Mouse (Mus musculus) olfactory bulb, adult 2 months (tissue): Measurements from ENCODE around the gene Idnk. TPM values are rescaled to one million over a fixed set of nuclear protein-coding genes. Genes with fewer than 3 reads are reported as not detected.

Source experiments
- H3K27ac ChIP-seq: fragments of 200-500 bp; 2 replicates; pipeline ENCODE4 v1.5.1; 2012; ENCODE audit warnings: low read depth, low read length; ENCODE audit not compliant: insufficient read depth
- H3K4me1 ChIP-seq: fragments of 200-500 bp; 2 replicates; pipeline ENCODE4 v1.6.1; 2012; ENCODE audit warnings: low read length; ENCODE audit not compliant: control insufficient read depth, insufficient read depth
- H3K4me3 ChIP-seq: fragments of 200-500 bp; 2 replicates; pipeline ENCODE4 v1.5.1; 2012; ENCODE audit warnings: mild to moderate bottlenecking, low read depth, low read length, moderate library complexity; ENCODE audit not compliant: insufficient read depth
- CTCF ChIP-seq: fragments of 200-500 bp; IDR thresholded peaks from 2 replicates; pipeline ENCODE4 v1.5.1; 2012; ENCODE audit warnings: low read depth, mild to moderate bottlenecking, low read length, moderate library complexity; ENCODE audit not compliant: insufficient read depth
- POLR2A ChIP-seq: fragments of 200-500 bp; IDR thresholded peaks from 2 replicates; pipeline ENCODE4 v1.6.1; 2012; ENCODE audit warnings: mild to moderate bottlenecking, low read depth, low read length, moderate library complexity; ENCODE audit not compliant: insufficient read depth
- WGBS: fragments of 180-500 bp; shearing (Covaris S2); methylation state at CpG from one replicate; pipeline ENCODE4 v1.1.7; 2018; 5-methylcytosine and 5-hydroxymethylcytosine counted together
- polyA plus RNA-seq: library from polyadenylated mRNA; stranded (reverse); fragments of >200 nt; gene quantifications from 2 replicates; pipeline ENCODE4 v1.2.4, GENCODE M21; 2012; ENCODE audit warnings: low replicate concordance; ENCODE audit not compliant: missing spikeins, insufficient read depth, insufficient read length

Idnk gene
- polyA plus RNA-seq, 1 experiment = not detected

DNA sequence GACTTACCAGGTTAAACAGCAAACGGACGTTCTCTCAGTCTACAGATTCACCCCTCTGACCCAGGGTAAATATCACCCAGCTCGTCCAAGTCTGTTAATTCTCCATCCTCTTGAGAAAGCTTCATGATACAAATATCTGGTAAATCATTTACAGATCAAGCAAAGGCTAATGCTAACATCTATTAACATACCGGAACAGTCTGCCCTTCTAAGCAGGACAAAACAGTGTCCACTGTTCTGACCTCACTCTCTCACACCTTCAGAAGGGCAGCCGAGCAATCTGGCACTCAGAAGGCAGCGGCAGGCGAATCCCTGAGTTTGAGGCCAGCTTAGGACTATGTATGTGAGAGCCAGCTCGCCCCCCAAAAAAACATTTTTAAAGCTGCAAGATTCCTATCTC, 34.1 kb upstream of the Idnk start:
- TF ChIP-seq POLR2A (no peak), CTCF (no peak)
- 86% methylated on average over 8 of the region's 8 CpGs for WGBS
- Histone ChIP-seq H3K27ac (no peak overlapping the region), H3K4me3 (no peak overlapping the region), H3K4me1 (peaks cover 2% of the 10 kb centered on the region)

- peaks cover 2% of the 10 kb centered on the region; the same call in 1 of the 2 replicates for H3K4me1 ChIP-seq
- 89% methylated on average over 3 of the region's 3 CpGs for WGBS
- no peak for TF ChIP-seq POLR2A
- TF ChIP-seq CTCF = no peak
- H3K4me3 ChIP-seq = no peak overlapping the region
- H3K27ac ChIP-seq = no peak overlapping the region
These were observed 33.2 kb upstream of the Idnk start for GRCm38 (mm10) chr13:58124278-58124677.

DNA sequence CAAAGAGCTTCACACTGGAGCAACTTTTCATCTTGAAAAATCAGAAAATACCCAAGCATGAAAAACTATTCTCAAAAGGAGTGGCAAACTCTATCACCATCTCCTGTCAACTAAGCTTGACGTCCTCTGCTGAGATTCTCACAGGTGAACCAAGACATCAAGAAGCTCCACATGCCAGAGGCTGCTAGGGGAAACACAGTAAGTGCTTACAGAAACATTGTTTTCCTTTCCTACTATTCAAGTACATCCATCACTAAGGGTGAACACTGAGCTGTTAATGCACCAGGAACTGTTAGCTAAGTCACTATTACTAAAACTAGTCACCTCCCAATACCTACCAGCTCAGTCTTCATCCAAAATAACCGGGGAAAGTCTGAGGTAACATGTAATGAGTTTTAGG, 32.5 kb upstream of the Idnk start:
- WGBS = 61% methylated on average over 2 of the region's 2 CpGs
- H3K4me3 ChIP-seq = no peak overlapping the region

GRCm38 (mm10) chr13:58126126-58126525, 31.3 kb upstream of the Idnk start:
- Histone ChIP-seq H3K4me3 (no peak overlapping the region), H3K4me1 (peaks cover 2% of the 10 kb centered on the region), H3K27ac (no peak overlapping the region)
- 16% methylated on average over 7 of the region's 7 CpGs for WGBS
- no peak for TF ChIP-seq CTCF
- TF ChIP-seq POLR2A = no peak

More for the DNA sequence above, 32.5 kb upstream of the Idnk start:
- H3K27ac ChIP-seq = no peak overlapping the region
- peaks cover 2% of the 10 kb centered on the region; the same call in 1 of the 2 replicates for H3K4me1 ChIP-seq
- TF ChIP-seq CTCF (no peak), POLR2A (no peak)

- peaks cover 2% of the 10 kb centered on the region for H3K4me1 ChIP-seq
- H3K4me3 ChIP-seq = peak overlapping the region; percentile 69
- TF ChIP-seq POLR2A (no peak), CTCF (no peak)
- peak overlapping the region; percentile 45; the same call in 1 of the 2 replicates for H3K27ac ChIP-seq
- 1% methylated on average over 92 of the region's 92 CpGs for WGBS
These were observed 30.3 kb upstream of the Idnk start for GRCm38 (mm10) chr13:58126862-58127765.

DNA sequence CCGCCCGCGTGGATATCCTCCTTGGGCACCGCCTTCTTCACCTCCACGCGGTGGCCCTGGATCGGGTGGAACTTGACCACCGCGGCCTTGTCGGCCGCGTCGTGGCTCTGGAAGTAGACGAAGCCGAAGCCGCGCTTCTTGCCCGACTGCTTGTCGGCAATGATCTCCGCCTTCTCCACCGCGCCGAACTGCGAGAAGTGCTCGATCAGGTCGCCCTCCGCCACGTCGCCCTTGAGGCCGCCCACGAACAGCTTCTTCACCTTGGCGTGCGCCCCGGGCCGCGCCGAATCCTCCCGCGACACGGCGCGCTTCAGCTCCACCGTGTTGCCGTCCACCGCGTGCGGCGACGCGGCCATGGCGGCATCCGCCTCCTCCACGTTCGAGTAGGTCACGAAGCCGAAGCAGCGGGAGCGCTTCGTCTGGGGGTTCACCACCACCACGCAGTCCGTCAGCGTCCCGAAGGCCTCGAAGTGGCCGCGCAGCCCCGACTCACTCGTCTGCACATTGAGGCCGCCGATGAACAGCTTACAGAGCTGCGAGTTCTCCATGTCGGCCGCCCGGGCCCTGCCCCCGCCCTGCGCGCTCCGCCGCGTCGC, 29.6 kb upstream of the Idnk start:
- Histone ChIP-seq H3K27ac (peak overlapping the region; percentile 91), H3K4me3 (peak overlapping the region; percentile 69), H3K4me1 (no peaks in the 10 kb centered on the region; the same call in 1 of the 2 replicates)
- under 1% methylated on average over 81 of the region's 81 CpGs for WGBS
- no peak for TF ChIP-seq POLR2A
- no peak for TF ChIP-seq CTCF

DNA sequence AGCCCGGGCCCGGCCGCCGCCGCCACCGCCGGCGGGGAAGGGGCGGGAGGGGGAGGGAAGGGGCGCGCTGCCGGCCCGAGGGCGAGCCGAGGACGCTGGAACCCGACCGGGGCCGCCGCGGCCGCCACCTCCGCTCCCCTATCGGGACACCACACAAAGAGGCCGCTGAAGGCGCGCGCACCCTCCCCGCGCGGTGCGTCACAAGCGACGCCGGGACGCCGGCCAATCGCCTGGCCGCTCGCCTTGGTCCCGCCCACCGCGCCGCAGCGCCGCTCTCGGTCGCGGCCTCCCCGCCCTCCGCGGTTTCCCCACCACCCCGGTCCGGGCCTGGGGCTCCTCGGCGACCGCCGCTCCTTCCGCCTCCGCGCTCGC, 29.1 kb upstream of the Idnk start, which contains the start of gene Hnrnpa0:
Gene Hnrnpa0, minus strand, starts transcription at position 161 of the 372 bp plus-strand sequence.
- no peaks in the 10 kb centered on the region; the same call in 1 of the 2 replicates for H3K4me1 ChIP-seq
- peak within 1 kb of the TSS; percentile 69 for H3K4me3 ChIP-seq
- under 1% methylated on average over 56 of the region's 62 CpGs for WGBS
- no peak for TF ChIP-seq CTCF
- peak; percentile 51; the same call in 1 of the 2 replicates for TF ChIP-seq POLR2A
- peak within 1 kb of the TSS; percentile 100 for H3K27ac ChIP-seq

GRCm38 (mm10) chr13:58128768-58129671, 28.4 kb upstream of the Idnk start:
- TF ChIP-seq CTCF (no peak), POLR2A (peak; percentile 91)
- no peaks in the 10 kb centered on the region; the same call in 1 of the 2 replicates for H3K4me1 ChIP-seq
- H3K4me3 ChIP-seq = peak overlapping the region; percentile 69
- under 1% methylated on average over 80 of the region's 83 CpGs for WGBS
- H3K27ac ChIP-seq = peak overlapping the region; percentile 100
